Mouse (Mus musculus) midbrain, embryonic 12.5 days (tissue): ENCODE data around the gene Vamp4. TPM values are rescaled to one million over a fixed set of nuclear protein-coding genes. Genes with fewer than 3 reads are reported as not detected.
"Not testable (repeated sequence)": the region's sequence is repeated elsewhere in the genome, so short reads cannot be mapped to it uniquely, and the experiment has no call there.

ENCODE experiments used
- ATAC-seq: fragments of 200-750 bp; cut with Nextera tagmentation; 2 replicates; pipeline ENCODE4 v1.8.0; 2017; ENCODE audit warnings: low read depth, moderate TSS enrichment, moderate library complexity; ENCODE audit not compliant: low FRiP score
- H3K27ac ChIP-seq: fragments of 300-500 bp; sonication (generic); replicated peaks from 2 replicates; pipeline ENCODE4 v1.5.1; 2016; ENCODE audit warnings: mild to moderate bottlenecking
- H3K27me3 ChIP-seq: fragments of 300-500 bp; sonication (generic); 2 replicates; pipeline ENCODE4 v1.6.1; 2016; ENCODE audit warnings: mild to moderate bottlenecking
- H3K36me3 ChIP-seq: fragments of 300-500 bp; sonication (generic); 2 replicates; pipeline ENCODE4 v1.6.1; 2016
- H3K4me1 ChIP-seq: fragments of 300-500 bp; sonication (generic); 2 replicates; pipeline ENCODE4 v1.6.1; 2016
- H3K4me2 ChIP-seq: fragments of 300-500 bp; sonication (generic); replicated peaks from 2 replicates; pipeline ENCODE4 v1.6.1; 2016; ENCODE audit warnings: mild to moderate bottlenecking, moderate library complexity
- H3K4me3 ChIP-seq: fragments of 300-500 bp; sonication (generic); 2 replicates; pipeline ENCODE4 v1.5.1; 2016; ENCODE audit warnings: mild to moderate bottlenecking
- H3K9ac ChIP-seq: fragments of 300-500 bp; sonication (generic); replicated peaks from 2 replicates; pipeline ENCODE4 v1.6.1; 2016; ENCODE audit warnings: mild to moderate bottlenecking, moderate library complexity
- H3K9me3 ChIP-seq: fragments of 300-500 bp; sonication (generic); 2 replicates; pipeline ENCODE4 v1.6.1; 2016; ENCODE audit warnings: mild to moderate bottlenecking
- WGBS: fragments of 180-500 bp; shearing (Covaris S2); methylation state at CpG from one replicate; pipeline ENCODE4 v1.1.7; 2016; 5-methylcytosine and 5-hydroxymethylcytosine counted together
- polyA plus RNA-seq: library from polyadenylated mRNA; unstranded; fragments of >200 nt; fragmentation: Nextera tagmentation; extraction: Ambion mirVana; gene quantifications from 2 replicates; pipeline ENCODE4 v1.2.1, GENCODE M21; 2016

The Vamp4 gene
- polyA plus RNA-seq, 1 experiment from 2014 or later, result 68.8 TPM

DNA sequence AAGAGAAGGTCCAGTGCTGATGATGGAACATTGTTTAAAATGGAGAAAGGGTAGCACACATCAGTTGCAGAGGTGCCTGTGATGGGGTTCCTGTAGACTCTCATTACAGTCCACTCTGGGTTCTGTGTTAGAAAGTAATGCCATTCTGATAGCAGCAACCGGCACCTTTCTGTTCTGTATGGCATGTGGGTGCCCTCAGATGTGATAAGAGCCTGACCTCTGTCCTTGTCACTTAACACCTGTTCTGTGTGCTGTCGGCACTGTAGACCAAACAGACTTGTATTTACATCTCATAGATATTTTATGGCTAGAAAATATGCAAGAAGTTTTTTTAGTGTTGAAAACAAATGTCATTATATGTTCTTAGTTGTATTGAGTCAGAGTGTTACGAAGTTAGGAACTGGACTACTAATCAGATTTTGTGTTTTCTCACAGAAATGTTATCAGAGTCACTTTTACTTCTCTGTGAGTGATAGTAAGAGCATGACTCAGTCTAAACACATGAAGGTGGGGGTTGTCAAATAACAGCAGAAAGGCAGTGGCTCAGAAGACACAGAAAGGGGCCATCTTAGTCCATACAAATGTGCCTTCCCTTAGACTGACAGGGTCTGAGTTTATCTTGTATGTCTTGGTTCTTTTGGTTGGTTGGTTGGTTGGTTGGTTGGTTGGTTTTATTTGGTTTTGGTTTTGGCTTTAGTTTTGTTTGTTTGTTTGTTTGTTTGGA is 27.2 kb downstream of the Vamp4 start:
- no peaks in the 10 kb centered on the region for H3K9me3 ChIP-seq
- whole genome bisulfite sequencing, result 93% methylated on average over 3 of the region's 3 CpGs
- no peak overlapping the region for H3K4me3 ChIP-seq
- no peaks in the 10 kb centered on the region for H3K27me3 ChIP-seq
- H3K36me3 ChIP-seq, result peaks cover 12% of the 10 kb centered on the region
- no peaks in the 10 kb centered on the region for H3K4me1 ChIP-seq
- no peak overlapping the region for H3K27ac ChIP-seq
- H3K9ac ChIP-seq, result no peak overlapping the region
- no peak overlapping the region for H3K4me2 ChIP-seq
- no peak for ATAC-seq

DNA sequence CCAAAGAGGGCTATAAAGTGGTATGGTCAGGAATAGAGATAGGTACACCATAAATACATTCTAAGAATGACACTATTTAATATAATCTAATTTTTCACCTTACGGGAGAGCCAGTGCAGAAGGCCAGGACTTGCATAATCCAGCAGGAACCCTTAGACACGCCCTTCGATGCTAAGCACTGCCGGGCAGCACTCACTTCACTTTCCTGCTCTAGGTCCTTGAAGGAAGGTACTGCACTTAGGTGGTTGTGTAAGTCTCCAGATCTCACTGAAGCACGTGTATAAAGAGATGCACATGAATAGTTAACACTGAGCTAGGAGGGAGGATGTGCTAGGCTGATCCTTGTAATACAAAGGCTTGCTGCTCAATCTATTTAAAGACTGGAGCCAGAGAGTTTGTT is 29.3 kb downstream of the Vamp4 start:
- Histone ChIP-seq H3K36me3 (peaks cover 15% of the 10 kb centered on the region), H3K27ac (no peak overlapping the region), H3K9ac (no peak overlapping the region), H3K4me1 (no peaks in the 10 kb centered on the region), H3K4me2 (no peak overlapping the region), H3K27me3 (no peaks in the 10 kb centered on the region), H3K9me3 (no peaks in the 10 kb centered on the region), H3K4me3 (no peak overlapping the region)
- no peak for ATAC-seq
- 94% methylated on average over 5 of the region's 5 CpGs for WGBS

DNA sequence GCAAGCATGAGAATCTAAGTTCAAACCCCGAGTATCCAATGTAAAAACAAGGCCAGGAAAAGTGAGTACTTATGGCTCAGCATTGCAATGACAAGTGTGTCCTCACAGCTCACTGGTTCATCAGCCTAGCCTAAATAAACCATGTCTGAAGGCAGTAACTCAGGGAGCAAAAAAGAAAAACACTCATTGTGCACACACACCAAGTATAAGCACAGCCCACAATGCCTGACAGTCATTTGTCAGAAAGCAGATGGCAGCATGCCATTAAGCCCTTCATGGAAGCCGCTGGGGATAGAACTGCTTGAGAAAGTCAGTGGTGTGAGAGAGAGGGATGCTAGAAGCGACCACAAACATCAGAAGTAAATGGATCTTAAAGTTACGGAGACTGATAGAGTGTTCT is 31.0 kb downstream of the Vamp4 start:
- Histone ChIP-seq H3K36me3 (peaks cover 11% of the 10 kb centered on the region), H3K4me2 (no peak overlapping the region), H3K4me3 (no peak overlapping the region), H3K9me3 (no peaks in the 10 kb centered on the region), H3K27ac (no peak overlapping the region), H3K4me1 (no peaks in the 10 kb centered on the region), H3K9ac (no peak overlapping the region), H3K27me3 (no peaks in the 10 kb centered on the region)
- ATAC-seq, result no peak
- 80% methylated on average over 4 of the region's 4 CpGs for WGBS

DNA sequence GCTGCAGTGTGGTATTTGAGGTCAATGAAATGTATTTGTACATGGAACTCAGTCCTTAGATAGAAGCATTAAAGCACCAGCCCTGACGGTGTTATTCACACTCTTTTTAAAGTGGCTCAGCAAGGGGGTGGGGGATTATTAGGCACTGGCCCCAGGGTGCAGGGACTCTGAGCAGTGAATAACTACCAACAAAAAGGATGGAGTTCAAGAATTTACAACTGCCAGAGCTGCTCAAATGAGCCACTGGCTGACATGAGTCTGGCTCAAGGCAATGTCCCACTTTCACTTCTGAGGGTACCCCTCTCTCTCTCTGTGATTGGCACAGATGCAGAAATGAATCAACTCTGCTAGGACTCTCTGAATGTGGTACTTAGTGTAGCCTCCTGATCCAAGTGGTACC is 37.8 kb downstream of the Vamp4 start:
- peaks cover 2% of the 10 kb centered on the region; the same call in 1 of the 2 replicates for H3K36me3 ChIP-seq
- WGBS, result 11% methylated on average over 1 of the region's 1 CpGs
- no peaks in the 10 kb centered on the region for H3K9me3 ChIP-seq
- peaks cover 13% of the 10 kb centered on the region; the same call in 1 of the 2 replicates for H3K4me1 ChIP-seq
- no peak overlapping the region for H3K4me3 ChIP-seq
- no peak overlapping the region for H3K27ac ChIP-seq
- no peak overlapping the region for H3K4me2 ChIP-seq
- H3K27me3 ChIP-seq, result no peaks in the 10 kb centered on the region
- H3K9ac ChIP-seq, result no peak overlapping the region
- no peak for ATAC-seq

DNA sequence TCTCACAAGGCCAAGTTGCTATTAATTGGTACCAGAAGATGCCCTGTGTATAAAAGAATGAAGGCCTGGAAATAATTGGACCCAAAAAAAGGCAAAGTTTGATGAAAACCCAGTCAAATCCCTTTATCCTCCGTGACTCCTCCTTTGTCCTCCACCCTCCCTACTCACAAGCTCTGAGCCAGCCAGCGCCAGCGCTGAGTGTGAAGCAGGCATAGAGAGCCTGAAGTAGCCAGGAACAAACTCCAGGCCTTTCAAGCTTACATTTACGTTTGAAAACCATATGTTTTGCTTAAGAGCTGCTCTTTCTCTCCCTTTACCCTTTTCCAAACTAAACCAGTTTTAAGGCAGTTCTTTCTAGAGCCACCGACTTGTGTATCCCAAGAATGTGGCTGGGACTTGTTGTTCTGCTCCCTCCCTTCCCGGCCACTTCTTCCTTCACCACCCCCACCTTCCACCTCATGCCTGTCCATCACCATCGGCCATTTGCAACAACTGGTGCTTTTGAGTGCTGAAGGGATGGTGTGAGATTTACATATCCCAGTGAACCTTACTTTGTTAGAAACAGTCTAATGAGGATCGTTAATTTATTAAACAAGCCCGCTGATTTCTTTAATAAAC is 39.4 kb downstream of the Vamp4 start:
- Histone ChIP-seq H3K27ac (peak overlapping the region; percentile 52; the same call in 1 of the 2 replicates), H3K9ac (no peak overlapping the region), H3K4me1 (peaks cover 13% of the 10 kb centered on the region; the same call in 1 of the 2 replicates), H3K9me3 (no peaks in the 10 kb centered on the region), H3K27me3 (no peaks in the 10 kb centered on the region), H3K4me2 (no peak overlapping the region), H3K4me3 (no peak overlapping the region), H3K36me3 (no peaks in the 10 kb centered on the region)
- peak; percentile 92 for ATAC-seq
- WGBS, result 34% methylated on average over 9 of the region's 9 CpGs

DNA sequence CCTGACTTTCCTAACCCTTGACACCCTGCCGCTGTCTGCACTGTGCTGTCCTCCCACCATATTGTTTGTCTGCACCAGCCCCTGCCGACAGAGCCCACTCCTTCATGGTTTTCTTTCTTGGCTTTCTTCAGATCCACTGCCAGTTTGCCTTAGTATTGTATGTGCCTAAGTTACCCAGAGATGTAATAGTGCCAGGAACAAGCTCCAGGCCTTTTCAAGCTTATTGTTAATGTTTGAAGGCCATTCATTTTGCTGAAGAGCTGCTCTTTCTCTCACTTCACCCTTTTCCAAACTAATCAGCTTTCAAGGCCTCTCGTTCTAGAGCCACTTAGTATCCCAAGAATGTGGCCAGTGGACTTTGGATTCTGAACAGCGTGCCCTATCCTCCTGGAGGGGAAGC is 40.9 kb downstream of the Vamp4 start:
- Histone ChIP-seq H3K36me3 (no peaks in the 10 kb centered on the region), H3K27me3 (no peaks in the 10 kb centered on the region), H3K27ac (no peak overlapping the region), H3K4me2 (no peak overlapping the region), H3K4me3 (no peak overlapping the region), H3K9ac (no peak overlapping the region), H3K9me3 (no peaks in the 10 kb centered on the region), H3K4me1 (peaks cover 13% of the 10 kb centered on the region; the same call in 1 of the 2 replicates)
- no peak for ATAC-seq
- WGBS, result 57% methylated on average over 4 of the region's 4 CpGs

DNA sequence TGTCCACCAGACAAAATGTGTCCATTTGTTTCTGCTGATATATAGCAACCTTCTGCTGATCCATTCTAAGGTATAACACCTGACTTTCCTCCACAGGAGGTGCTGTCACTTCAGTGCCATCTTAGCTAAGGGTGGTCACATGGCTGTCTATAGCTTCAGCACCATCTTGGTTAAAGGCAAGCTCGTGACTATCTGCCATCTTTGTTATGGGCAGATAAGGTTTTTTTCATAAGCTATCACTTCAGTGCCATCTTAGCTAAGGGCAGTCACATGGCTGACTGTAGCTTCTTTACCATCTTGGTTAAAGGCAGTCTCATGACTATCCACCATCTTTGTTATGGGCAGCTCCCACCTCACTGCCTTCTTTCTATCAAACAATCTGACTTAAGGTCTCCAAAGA is 45.2 kb downstream of the Vamp4 start:
- 74% methylated on average over 1 of the region's 1 CpGs for WGBS
- ATAC-seq, result peak; percentile 60
- H3K27me3 ChIP-seq, result no peaks in the 10 kb centered on the region

DNA sequence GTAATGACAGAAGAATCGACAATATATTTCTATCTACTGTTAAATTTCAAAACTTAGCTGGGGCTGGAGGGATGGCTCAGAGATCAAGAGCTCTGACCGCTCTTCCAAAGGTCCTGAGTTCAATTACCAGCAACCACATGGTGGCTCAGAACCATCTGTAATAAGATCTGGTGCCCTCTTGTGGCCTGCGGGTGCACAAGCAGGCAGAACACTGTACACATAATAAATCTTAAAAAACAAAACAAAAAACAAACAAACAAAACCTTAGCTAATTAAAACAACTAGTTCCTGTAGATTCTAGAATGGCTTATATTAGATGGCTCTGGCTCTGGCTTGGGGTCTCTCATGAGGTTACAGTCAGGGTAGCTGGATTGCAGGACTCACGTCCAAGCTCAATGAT is 50.2 kb downstream of the Vamp4 start:
- Histone ChIP-seq H3K9ac (no peak overlapping the region), H3K27ac (no peak overlapping the region), H3K36me3 (no peaks in the 10 kb centered on the region), H3K9me3 (no peaks in the 10 kb centered on the region), H3K4me1 (no peaks in the 10 kb centered on the region), H3K4me3 (no peak overlapping the region), H3K4me2 (no peak overlapping the region), H3K27me3 (no peaks in the 10 kb centered on the region)
- ATAC-seq, result no peak
- WGBS, result 72% methylated on average over 4 of the region's 4 CpGs

More for the DNA sequence above, 45.2 kb downstream of the Vamp4 start:
- Histone ChIP-seq H3K4me3 (no peak overlapping the region), H3K36me3 (no peaks in the 10 kb centered on the region), H3K9me3 (no peaks in the 10 kb centered on the region), H3K4me2 (no peak overlapping the region), H3K4me1 (no peaks in the 10 kb centered on the region), H3K27ac (no peak overlapping the region), H3K9ac (no peak overlapping the region)

DNA sequence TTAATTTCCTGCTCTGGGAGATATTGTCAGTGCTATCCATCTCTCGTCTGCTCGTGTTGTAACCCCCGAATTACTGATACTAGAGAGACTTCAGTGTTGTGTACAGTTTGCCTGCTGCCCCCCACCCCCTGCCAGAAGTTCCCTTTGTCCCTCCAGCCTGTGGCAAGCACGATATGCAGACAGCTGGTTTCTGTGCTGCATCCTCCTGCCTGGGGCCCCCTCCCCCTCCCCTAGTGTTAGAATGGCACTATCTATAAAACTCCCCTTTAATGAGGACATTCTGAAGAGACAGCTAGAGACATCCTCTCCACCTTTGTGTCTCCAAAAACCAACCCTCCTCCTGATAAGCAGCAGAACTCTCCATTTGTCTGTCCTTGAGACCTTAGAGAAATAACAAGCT is 53.6 kb downstream of the Vamp4 start:
- Histone ChIP-seq H3K4me2 (no peak overlapping the region), H3K27me3 (no peaks in the 10 kb centered on the region), H3K9ac (no peak overlapping the region), H3K4me3 (no peak overlapping the region), H3K27ac (no peak overlapping the region), H3K9me3 (no peaks in the 10 kb centered on the region), H3K4me1 (no peaks in the 10 kb centered on the region), H3K36me3 (no peaks in the 10 kb centered on the region)
- WGBS, result 55% methylated on average over 4 of the region's 4 CpGs
- ATAC-seq, result no peak

DNA sequence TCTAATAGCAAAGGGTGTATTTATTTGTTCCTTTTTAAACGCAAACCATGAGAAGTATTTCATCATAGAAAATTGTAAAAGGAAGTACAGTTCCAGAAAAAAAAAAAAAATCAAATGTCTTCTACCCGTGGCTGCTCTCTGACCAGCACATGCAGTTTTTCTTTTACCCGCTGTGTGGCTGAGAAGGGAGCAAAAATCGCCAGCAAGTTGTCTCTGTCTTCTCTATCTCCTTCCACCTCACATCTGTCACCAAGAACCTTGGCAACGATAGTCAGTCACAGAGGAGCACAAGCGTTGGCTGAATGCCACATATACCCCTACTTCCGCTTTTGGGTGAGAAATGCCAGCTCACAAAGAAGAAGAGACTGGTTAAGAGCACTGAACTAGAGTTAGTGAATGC is 54.9 kb downstream of the Vamp4 start:
- no peak for ATAC-seq
- WGBS, result 73% methylated on average over 7 of the region's 7 CpGs
- H3K4me1 ChIP-seq, result no peaks in the 10 kb centered on the region

DNA sequence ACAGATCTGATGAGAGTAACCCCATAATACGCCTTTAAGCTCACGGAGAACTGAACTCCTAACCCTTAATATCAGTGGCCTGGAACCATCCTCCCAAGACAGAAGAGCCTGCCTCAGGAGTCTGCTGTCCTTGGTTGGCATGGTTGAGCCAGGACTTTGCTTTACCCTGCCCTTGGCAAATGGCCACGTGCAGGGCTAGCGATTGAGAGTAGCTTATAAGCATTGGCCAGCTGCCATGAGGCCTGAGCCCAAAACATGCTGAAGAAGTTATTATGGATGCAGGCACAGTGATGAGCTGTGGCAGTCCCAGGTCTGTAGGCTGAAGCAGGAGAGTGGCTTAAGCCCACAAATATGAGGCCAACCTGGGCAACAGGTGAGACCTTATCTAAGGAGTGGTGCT is 57.5 kb downstream of the Vamp4 start:
- H3K9me3 ChIP-seq, H3K4me2 ChIP-seq, H3K27ac ChIP-seq, H3K4me1 ChIP-seq, H3K9ac ChIP-seq, ATAC-seq, H3K36me3 ChIP-seq, H3K27me3 ChIP-seq, H3K4me3 ChIP-seq: not testable (repeated sequence)
- 94% methylated on average over 4 of the region's 4 CpGs for WGBS

More for the DNA sequence above, 54.9 kb downstream of the Vamp4 start:
- H3K9ac ChIP-seq, result no peak overlapping the region
- no peaks in the 10 kb centered on the region for H3K9me3 ChIP-seq
- H3K27ac ChIP-seq, result no peak overlapping the region
- no peak overlapping the region for H3K4me2 ChIP-seq
- H3K4me3 ChIP-seq, result no peak overlapping the region
- no peaks in the 10 kb centered on the region for H3K27me3 ChIP-seq
- no peaks in the 10 kb centered on the region for H3K36me3 ChIP-seq

DNA sequence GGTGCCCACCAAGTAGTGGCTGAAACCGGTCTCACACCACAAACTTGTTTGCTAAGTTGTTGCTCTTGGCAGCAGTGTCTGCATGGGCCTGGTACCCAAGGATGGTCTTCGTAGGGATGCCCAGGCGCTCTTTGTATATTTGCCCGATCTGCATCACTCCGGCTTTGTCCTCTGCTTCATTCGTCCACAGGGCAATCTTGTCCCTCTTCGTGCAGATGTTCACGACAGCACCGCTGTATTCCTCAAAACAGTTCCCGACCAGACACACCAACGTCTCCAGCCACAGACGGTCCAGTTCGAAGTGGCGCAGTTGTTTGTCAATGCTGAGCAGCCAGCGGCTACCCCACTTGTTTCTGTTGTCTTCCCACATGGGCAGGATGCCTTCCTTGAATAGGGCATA is 58.0 kb downstream of the Vamp4 start:
- H3K9ac ChIP-seq, result not testable (repeated sequence)
- WGBS, result 93% methylated on average over 15 of the region's 15 CpGs

More for the DNA sequence above, 58.0 kb downstream of the Vamp4 start:
- not testable (repeated sequence) for H3K27ac ChIP-seq, H3K4me2 ChIP-seq, H3K36me3 ChIP-seq, H3K9me3 ChIP-seq, H3K4me3 ChIP-seq, ATAC-seq, H3K27me3 ChIP-seq, H3K4me1 ChIP-seq
